Mouse (Mus musculus) layer of hippocampus, adult 9-11 months (tissue): ENCODE measurements around the gene Orai1.
"Not testable (repeated sequence)": the region's sequence is repeated elsewhere in the genome, so short reads cannot be mapped to it uniquely, and the experiment has no call there.

Experiments
- DNase-seq: peaks from one replicate; pipeline ENCODE4 v3.0.0; 2022

The Orai1 gene

DNA sequence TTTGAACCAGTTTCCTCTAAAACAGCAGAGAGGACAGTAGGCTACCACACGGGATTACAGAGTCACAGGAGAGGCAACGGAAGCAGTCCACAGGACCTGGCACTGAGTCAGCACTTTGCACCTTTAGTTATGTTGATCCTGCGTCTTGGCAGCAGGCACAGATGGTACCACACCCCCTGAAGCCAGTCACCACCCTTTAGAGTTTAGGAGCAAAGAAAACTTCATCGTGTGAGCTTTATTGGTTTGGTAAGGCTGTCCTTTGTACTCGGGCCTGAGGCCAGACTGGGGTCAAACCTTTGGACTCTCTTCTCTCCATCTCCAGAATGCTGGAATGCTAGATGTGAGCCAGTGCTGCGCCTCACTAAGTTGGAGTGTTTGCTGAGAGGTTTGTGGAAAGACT, 20.7 kb downstream of the Orai1 start:
- DNase-seq = no peak

DNA sequence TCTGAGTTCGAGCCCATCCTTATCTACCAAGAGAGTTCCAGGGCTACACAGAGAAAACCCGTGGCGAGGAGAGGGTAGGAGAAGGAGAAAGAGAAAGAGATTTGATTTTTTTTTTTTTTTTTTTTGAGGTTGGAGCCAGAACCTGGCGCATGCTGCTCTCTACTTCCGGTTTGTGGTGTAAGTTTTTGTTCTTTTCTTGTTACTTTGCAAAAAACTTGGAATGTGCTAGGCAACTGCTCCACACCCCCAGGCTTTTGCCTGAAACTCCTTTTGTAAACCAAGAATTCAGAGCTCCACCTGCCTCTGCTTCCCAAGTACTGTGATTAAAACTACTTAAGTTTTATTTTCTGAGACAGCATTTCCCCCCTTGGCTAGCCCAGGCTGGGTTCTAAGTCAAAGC, 23.2 kb downstream of the Orai1 start:
- no peak for DNase-seq

DNA sequence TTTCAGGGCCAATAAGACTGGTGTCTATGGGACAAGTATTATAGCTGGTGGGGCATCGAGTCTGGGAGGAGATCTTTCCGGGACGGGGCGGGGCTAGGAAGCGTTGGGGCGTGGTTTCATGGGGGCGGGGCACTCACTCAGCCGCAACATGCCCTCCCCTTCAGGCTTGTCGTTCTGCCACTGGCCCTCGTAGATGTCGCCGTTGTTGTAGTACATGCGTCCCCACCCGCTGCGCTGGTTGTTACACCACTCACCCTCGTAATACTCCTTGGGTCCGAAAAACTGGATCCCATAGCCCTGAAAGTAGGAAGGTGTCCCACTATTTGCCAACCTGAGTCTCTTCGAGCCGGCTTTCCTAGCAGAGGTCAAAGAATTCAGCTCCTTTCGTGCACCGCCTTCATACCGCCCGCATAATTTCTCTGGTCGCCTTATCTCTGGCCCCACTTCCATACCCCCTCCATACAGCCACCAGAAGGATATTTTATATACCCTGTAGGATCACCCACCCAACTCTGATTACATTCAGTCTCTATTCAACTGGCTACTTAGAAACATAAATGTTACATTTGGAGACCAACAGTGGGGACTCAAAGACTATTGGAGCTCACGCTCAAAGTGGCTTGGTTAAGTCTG, 24.4 kb downstream of the Orai1 start:
- DNase-seq = peak; percentile 54

DNA sequence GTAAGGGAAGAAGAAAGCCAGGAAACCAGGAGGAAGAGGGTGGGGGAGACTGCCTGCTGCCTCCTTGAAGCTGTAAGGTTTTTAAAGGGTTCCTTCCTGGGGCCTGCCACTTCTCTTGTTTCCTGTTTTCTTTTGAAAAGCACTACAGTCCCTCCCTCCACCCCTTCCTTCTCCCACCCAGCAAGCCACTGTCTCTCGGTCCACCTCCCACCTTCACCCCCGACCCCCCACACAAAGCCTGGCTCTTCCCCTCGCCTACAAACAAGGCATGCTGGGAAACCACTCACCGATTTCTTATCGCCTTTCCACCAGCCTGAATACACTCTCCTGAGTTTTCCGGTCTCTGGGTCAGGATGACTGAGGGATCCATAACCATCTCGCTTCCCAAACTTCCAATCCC, 25.9 kb downstream of the Orai1 start:
- DNase-seq = no peak

DNA sequence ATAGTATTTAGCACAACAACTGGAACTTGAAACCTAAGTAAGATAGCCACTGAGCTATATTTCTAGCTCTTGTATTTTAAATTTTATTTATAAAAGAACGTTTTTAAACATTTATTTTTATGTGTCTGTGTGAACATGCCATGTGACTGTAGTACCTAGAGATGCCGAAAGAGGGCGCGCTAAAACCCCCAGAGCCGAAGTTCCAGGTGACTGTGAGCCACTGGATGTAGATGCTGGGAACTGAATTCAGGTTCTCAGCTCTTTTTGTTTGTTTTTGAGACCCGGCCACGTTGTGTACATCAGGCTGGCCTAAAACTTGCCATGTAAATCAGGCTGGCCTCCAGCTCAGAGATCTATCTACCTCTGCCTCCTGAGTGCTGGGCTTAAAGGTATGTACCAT, 29.0 kb downstream of the Orai1 start:
- DNase-seq = no peak

DNA sequence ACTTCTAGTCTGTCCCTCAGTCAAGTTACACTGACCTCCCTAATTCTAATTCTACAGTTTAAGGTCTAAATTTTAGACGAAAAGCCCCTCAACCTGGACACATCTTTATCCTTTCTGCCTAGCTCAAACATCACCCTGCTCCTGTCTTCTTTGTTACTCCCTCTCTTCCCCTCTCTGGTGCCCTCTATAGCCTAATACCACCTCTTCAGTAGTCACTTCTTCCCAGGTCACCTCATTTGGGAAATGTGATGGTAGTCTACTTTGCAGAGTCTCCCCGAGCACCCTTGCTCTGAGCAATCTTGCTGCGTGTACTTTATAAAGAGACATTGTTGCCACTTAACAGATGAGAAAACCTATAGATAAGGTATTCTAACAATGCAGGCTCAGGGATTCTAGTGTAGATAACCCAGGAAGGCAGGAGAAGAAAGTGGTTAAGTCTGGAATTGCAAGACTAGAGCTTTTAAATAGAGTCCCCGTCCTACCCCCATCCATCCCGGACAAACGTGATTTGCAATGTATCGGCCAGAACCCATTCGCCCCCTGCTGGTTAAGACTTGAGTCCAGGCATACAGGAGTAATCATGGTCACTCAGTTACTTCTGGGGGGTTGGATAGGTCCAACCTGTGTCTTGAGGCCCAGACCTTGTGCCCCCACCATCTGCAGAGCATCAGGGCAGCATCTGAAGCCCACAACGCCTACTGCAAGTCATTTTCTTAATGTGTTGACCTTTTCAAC, 30.9 kb downstream of the Orai1 start:
- no peak for DNase-seq

DNA sequence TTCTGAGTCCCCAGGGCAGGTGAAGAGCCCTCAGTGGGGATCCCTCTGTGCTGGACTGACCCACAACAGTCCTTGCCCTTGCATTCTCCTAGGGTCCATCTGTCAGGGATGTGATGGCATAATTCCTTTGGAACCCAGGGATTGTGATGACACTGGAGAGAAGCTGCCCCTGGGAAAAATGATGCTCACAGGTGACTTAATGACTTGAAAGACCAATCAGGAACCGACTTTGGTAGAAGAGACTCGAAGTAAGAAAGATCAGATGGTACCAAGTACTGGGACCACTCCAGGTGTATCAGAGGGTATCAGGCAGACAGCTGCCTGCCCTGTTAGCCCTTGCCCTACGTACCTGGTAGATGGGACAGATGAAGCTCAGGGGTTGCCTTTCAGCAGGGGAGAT, 32.0 kb downstream of the Orai1 start, which contains the start of gene Morn3:
Gene Morn3 (minus strand): TSS at position 101 of the 400 bp plus-strand sequence.
- DNase-seq = no peak

DNA sequence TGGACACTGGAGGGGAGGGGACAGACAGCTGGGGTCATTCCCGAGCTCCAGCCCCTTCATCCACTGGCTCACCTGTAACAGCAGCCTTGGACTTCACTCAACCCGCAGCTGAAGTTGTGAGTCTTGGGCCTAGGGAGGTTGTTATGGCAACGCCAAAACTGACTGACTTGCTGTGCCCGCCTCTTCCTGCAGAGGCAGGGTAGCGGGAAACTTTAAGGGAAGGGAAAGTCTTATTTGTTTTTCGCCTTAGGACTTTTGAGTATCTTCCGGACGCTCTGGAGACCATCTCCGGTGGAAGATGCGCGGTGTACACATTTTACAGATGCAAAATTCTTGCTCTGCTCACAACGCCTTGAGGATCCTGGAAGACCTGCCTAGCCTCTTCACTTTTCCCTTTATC, 34.4 kb downstream of the Orai1 start:
- DNase-seq = no peak

DNA sequence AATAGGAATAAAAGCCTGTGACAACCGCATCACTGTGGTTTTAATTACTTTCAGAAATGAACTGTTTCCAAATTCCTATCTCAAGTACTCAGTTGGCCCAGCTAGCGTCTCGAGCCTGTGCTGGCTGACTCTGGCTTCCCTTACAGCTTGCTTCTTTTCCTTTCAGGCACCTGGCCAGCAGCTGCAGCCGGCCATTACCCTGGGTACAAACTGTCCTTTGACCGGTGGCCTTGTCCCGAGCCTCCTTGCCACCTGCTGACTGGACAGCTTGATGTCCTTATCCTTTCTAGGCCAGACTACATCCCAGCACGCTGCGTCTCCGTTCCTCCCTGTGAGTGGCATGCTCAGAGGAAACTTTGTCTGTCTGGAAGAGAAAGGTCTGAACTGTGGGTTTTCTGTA, 36.0 kb downstream of the Orai1 start:
- DNase-seq = no peak

DNA sequence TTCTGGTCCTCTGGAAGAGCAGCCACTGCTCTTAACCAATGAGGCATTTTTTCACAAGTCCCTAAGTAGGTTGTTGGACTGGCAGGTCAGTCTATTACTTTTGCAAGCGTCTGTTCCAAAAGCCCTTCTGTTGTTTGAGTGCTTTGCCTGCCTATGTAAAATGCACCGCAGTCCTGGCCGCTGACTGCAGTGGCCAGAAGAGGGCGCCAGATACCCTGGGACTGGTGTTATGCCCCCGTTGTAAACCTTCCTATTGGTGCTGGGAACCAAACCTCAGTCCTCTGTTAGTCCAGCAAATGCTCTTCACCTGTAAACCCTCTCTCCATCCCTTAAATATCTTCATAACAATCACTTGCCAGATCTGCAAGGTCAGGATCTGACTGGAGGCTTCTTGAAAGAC, 36.9 kb downstream of the Orai1 start:
- no peak for DNase-seq

DNA sequence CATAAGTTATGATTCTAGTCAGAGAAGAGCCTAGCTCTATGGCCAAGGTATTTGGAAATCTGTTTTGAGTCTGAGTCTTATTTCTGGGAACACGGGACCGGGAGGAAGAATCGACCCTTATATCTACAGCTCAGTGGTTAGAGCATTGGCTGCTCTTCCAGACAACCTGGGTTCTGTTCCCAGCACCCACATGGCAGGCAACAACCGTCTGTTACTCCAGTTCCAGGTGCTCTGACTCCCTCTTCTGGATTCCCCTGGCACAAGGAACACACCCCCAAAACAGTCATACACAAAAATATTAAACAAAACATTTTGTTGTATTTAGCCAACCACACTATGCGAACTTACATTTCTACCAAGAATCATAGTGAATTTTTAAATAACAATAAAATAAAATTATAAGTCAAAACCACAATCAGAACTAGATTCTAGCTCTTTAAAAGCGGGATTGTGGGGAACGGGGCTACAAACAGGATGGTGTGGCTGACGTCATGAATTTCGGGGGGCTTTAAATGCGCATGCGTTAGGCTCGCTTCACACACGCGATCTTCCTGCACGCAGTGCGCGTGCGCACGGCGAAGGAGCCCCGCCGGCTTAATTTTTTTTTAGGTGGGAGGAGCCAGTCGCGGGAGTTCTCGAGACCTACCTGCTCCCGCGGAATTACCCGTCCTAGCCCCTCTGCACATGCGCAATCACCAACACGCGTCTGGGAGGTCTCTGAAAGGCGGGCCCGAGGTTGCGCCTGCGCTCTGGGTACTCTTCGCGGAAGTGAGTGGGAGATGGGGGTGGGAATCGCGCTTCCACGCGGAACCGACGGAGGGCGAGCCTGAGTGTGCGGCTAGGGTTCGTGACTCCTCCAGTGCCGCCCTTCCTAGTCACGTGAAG, 42.7 kb downstream of the Orai1 start:
- DNase-seq = peak; percentile 100

DNA sequence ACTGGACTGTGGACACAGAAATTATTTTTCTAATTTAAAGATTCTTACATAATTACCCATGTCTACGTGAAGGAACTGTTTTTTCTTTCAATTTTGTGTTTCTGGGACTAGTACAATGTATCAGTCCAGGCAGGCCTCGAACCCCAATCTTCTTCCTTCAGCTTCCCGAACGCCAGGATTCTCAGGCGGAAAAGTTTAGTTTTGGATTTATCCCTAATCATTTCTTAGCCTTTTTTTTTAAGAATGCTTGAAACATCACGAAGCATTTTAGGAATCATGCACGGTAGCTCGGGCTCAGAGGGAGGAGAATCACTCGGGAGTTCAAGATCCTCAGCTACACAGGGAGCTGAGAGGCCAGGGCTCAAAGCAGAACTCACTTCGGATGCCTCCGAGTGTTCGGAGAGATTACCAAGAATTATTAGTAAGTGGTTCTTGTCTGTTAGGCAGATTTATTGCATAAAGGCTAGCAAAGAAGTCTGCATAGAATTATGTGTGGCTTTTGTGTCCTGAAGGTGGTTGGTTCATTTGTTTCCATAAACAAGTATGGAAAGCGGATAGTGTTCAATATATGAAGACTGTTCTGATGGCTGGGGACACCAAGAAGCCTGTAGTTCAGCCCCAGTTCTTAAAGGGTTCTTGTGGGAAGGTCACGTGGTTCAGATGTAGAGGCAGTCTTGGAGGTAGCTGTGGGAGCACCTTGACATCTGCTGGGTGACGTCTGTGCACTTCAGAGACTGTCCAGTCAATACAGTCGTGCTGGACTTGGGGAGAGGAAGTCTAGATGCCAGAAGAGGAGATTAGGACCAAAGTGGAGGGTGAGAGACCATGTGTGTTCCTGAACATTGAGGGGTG, 43.6 kb downstream of the Orai1 start:
- no peak for DNase-seq

DNA sequence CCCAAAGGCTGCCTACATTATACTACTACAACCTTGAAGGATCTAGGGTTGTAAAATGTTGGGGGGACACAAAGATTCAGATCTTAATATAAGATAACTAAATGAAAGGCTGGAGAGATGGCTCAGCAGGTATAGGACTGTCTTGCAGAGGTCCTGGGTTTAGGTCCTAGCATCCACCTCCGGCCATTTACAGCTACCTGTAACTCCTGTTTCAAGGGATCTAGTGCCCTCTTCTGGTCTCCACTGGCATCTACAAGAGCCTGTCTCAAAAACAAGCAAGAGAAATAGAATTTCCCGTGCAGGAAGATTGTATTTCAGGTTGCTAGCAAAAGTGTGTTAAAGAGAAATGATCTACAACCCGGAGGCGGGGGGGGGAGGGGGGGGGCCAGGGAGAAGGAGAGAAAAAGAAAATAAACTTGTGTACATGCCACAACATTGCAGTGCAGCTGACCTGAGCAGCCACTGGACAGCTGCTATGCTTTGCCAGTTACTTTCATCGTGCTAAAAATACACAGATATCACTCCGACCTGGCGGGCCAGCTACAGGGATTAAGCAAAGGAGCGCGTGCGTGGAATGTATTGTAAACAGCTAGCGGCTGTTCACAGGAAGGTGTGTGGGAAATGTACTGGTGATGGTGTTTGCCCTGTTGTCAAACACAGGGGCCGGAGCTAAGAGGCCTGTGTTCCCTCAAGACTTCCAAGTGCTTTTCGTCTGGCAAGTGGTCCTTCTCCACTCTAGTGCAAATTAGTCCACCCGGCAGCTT, 45.1 kb downstream of the Orai1 start:
- peak; percentile 43 for DNase-seq

DNA sequence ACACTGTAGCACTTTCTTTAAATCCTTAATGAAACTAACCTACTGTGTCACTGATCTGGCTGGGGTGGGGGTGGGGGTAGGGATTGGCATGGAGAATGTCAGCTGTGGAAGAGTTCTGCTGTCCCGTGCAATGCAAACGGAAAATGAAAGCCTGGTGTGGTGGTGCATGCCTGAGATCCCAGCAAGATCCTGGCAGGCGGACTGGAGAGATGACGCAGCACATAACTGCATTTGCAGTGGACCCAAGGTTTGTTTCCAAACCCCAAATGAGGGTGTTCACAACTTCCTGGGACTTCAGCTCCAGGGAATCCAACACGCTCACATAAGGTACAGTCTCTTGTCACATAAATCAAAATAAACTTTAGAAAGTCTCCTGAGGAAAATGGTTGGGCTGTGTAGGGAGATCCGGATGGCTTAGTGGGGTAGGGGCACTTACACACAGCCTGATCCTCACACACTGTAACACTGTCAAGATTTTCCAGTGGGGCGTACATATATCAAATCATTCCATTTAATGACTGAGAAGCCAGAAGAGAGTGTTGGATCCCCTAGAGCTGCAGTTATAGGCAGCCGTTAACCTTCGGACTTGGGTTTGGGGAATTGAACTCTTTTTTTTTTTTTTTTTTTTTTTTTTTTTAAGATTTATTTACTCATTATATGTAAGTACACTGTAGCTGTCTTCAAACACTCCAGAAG, 46.0 kb downstream of the Orai1 start:
- DNase-seq = no peak

DNA sequence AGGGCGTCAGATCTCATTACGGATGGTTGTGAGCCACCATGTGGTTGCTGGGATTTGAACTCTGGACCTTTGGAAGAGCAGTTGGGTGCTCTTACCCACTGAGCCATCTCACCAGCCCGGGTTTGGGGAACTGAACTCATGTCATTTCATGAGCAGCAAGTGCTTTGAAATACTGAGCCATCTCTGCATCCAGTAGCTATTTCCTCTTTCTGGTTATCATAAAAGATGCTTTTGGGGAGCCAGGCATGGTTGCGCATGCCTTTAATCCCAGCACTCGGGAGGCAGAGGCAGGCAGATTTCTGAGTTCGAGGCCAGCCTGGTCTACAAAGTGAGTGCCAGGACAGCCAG, 46.5 kb downstream of the Orai1 start:
- DNase-seq = not testable (repeated sequence)

DNA sequence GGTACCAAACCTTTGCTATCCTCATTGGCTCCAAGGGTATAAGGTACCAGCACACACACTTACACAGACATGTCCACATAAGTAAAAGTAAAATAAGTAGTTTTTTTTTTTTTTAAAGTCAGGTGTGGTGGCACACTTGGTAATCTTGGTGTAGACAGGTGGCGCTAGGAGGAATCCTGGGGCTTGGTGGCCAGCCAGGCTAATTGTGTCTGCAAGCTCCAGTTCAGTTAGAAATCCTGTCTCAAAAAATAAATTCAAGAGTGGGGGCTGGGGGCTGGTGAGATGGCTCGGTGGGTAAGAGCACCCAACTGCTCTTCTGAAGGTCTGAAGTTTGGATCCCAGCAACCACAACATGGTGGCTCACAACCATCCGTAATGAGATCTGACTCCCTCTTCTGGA, 48.3 kb downstream of the Orai1 start:
- DNase-seq = no peak

DNA sequence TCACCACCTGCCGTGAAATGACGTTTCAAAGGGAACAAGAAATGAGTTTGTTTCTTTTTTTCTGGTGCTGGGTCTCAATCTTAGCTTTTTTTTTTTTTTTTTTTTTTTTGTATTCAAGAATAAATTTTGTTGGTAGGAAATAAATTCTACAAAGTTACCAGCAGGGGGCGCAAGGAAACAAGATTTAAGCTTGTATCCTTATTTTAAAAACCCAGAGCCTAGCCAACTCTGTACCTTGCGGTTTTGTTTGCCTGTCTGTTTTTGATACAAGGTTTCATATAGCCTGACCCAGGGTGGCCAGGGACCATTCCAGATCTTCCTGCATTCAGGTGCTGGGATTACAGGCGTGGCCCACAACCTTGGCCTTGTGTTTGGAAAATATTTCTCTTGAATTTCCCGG, 49.3 kb downstream of the Orai1 start:
- no peak for DNase-seq

DNA sequence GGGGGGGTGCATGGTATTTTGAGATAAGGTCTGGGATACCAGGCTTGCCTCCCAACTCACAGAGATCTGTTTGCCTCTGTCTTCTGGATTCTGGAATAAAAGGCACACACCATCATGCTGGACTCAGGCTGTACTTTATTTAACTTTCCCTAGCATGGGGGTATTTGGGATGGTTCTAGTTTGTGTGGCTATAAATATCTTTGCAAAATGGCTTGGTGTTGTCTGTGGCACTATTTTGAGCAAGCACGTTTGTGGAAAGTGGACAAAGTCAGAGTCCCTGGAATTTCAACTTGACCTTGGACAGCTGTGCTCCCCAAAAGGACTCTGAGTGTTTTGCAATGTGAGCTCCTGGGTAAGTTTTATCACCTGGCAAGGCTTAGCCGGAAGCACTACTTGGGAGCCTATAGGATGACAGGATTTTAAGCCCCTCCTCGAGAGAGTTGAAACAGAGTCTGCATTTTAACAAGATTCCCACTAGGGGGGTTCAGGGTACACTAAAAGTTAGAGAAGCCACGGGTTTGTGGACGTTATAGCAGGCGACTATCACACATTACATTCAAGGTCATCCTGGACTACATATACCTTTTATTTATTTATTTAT, 52.6 kb downstream of the Orai1 start:
- no peak for DNase-seq

DNA sequence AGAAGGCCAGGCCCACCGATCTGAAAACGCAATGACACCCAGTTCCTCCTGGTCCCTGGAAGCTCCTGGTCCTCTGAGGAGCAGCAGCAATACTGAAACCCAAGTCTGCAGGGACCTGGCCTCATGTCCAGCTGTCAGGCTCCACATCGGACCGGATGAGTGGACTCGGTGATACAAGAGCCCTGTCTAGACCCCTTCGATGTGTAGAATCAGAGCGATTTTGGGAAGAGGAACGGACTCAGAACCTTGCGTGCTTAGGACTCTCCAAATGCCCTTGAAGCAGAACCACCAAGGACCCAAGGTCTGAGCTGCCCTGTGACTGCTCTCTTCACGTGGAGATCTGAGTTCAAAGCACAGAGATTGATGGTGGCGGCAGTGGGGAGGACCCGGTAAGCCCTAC, 53.2 kb downstream of the Orai1 start, which contains the start of gene Tmem120b:
Gene Tmem120b (plus strand): TSS at position 301 of the 400 bp plus-strand sequence.
- no peak for DNase-seq

DNA sequence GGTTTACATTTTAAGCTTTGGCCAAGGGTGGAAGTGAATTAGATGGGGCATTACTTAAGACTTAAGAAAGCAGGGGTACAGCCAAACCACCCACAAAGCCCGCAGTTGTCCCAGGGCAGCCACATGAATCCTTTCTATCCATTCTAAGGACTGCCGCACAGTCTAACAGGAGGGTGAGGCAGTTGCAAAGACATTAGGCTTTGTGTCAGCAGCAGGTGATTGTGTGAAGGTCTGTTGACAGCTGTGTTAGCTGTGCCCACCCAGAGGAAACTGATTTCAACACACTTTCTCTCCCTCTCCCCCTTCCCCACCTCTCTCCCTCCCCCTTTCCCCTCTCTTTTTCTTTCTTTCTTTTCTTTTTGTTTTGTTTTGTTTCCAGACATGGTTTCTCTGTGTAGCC, 53.8 kb downstream of the Orai1 start:
- no peak for DNase-seq
